Mouse (Mus musculus): ENCODE results near the gene Klk1b5.
"Not testable (repeated sequence)": the region's sequence is repeated elsewhere in the genome, so short reads cannot be mapped to it uniquely, and the experiment has no call there.

Klk1b5 gene

DNA sequence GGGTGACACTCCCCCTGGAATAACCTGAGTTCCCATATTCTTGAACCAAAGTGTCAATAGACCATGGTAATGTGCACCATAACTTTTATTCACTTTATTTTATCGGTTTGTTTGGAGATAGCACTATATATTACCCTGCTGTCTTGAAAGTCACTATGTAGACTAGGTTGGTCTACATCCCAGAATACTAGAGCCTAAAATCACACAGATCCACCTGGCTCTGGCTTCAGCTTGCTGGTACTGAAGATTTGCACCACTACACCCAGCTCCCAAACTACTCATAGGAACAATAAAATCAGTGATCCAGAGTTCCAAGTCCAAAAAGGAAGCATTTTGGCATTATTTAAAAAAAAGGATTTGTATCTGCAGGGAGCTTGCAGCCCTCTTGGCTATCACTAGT is at the start of gene Klk1b5:
Gene Klk1b5 (plus strand): TSS at position 301 of the 400 bp plus-strand sequence.
- in situ Hi-C loops (cut with MboI, MseI): no loop called here

DNA sequence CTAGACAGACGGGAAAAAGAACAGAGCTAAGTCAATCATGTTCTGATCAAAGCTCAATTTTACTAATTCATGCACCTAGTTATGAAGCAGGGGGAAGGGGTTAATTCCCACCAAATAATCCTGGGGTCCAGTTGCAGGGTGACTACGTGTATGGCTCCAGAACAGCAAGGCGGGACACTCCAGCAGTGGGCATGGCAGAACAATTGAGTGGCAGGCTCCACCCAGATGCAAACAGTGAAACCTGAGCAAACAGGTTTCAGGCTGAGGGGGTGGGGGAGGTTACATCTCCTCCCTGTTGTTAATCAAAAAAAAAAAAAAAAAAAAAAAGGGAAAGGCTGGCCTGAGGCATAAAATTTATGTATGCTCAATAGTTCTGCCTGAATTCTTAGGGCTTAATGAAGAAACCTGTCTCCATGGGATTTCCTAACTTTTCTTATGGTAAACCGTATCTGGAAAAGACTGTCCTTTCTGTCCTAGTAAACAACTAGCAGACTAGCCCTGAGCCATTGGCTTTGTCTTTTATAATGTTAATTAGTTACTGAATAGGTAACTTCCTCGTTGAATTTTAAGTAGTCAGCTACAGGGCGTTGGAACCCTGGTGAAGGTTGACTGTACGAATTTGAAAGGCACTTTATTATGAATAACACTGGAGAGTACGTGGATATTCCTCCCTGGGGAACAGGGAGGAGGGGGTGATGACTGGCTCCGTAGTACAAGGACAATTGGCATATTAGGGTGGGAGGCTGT is 36.3 kb upstream of the Klk1b5 start:
- in situ Hi-C loops (cut with MboI, MseI): loop anchor here (5.0 kb wide), 1 partner anchor 67 kb away; the partner anchor contains the start of gene Klk1b22

DNA sequence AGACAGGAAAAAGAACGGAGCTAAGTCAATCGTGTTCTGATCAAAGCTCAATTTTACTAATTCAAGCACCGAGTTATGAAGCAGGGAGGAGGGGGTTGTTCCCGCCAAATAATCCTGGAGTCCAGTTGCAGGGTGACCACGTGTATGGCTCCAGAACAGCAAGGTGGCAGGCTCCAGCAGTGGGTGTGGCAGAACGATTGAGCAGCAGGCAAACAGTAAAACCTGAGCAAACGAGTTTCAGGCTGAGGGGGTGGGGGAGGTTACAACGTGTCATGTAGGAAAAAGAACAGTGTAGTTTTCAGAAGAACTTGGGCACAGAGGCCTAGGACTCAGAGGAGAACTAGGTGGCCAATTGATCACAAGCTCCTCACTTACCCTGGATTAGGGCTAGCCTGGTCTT is 29.2 kb upstream of the Klk1b5 start:
- in situ Hi-C loops (cut with MboI, MseI): not testable (repeated sequence)

DNA sequence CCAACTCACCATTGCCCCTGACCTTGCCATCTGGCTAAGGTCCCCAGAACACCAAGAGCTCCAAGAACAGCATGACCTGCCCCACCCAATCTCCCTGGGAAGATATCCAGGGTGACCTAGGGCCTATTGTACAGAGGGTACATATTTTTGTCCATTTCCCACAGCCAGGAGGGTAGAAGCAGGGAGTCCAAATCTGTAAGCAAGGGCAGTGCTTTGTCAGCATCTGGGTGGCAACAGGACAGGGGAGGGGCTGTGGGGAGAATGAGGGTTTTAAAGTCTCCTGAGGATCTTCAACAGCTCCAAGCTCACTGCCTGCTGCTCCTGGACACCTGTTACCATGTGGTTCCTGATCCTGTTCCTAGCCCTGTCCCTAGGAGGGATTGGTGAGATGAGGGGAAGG is 27.8 kb upstream of the Klk1b5 start, which contains the start of gene Klk1b24:
Gene Klk1b24 (plus strand): TSS at position 301 of the 400 bp plus-strand sequence.
- in situ Hi-C loops (cut with MboI, MseI): not testable (repeated sequence)

DNA sequence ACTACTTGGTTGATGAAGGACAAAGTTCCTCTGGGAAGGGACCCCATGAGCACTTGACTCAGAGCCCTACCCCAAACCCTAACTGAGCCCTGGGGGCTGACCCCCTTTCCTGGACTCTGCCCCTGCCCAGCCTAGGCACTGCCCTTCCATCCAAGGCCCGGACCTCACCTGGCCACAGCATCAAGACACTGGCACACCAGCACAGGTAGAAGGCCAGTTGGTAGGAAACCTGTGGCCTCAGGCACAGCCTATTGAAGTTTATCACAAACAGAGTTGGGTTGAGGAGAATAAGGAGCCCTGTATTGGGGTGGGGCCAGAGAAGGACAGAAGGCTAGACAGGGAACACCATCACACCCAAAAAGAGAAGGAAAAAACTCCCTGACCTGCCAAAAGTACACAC is 22.3 kb upstream of the Klk1b5 start:
- in situ Hi-C loops (cut with MboI, MseI): not testable (repeated sequence)

DNA sequence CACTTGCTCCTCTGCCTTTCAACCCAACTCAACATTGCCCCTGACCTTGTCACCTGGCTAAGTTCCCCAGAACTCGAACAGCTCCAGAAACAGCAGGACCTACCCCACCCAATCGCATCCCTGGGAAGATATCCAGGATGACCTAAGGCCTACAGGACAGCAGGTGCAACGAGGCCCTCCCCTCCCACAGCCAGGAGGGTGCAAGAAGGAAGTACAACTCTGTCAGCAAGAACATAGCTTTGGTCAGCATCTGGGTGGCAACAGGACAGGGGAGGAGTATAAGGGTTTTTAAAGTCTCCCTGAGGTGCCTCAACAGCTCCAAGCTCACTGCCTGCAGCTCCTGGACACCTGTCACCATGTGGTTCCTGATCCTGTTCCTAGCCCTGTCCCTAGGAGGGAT is 17.9 kb upstream of the Klk1b5 start, which contains the start of gene Klk1b3:
Gene Klk1b3 (plus strand): TSS at position 301 of the 400 bp plus-strand sequence.
- in situ Hi-C loops (cut with MboI, MseI): no loop called here

DNA sequence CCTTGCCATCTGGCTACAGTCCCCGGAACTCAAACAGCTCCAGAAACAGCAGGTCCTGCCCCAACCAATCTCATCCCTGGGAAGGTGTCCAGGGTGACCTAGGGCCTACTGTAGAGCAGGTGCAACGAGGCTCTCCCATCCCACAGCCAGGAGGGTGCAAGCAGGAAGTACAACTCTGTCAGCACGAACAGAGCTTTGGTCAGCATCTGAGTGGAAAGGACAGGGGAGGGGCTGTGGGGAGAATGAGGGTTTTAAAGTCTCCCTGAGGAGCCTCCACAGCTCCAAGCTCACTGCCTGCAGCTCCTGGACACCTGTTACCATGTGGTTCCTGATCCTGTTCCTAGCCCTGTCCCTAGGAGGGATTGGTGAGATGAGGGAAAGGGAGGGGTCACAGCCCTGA is 8.6 kb upstream of the Klk1b5 start, which contains the start of gene Klk1b4:
Gene Klk1b4 (plus strand): TSS at position 301 of the 400 bp plus-strand sequence.
- in situ Hi-C loops (cut with MboI, MseI): not testable (repeated sequence)

DNA sequence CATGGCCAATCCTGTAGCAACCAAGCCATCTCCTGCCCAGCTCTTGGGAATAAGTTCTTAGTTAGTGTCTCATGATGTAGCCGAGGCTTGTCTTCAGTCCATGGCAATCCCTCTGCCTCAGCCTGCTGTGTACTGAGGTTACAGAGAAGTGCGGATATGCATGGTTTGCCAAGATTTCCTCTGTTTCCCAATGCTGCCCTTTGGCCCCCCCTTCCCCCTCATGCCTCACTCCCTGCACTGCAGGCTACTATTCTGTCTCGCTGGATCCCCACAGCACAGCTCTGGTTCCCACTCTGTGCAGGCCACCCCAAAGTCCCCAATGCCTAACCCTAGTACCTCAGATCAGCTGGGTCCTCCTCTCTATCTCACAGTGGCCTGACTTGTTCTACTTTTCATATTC is 7.4 kb upstream of the Klk1b5 start:
- in situ Hi-C loops (cut with MboI, MseI): no loop called here

DNA sequence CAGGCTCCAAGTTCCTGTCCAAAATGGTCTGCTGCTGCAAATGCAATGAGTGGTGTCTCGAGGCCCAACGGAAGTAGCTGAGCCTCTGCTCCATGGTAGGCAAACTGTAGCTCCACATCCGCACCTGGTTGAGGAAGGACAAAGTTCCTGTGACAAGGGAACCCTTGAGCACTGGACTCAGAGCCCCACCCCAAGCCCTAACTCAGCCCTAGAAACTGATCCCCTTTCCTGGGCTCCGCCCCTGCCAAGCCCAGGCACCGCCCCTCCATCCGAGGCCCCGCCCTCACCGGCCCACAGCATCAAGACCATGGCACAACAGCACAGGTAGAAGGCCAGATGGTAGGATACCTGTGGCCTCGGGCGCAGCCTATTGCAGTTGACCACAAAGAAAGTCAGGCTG is 5.9 kb downstream of the Klk1b5 start:
- in situ Hi-C loops (cut with MboI, MseI): not testable (repeated sequence)

DNA sequence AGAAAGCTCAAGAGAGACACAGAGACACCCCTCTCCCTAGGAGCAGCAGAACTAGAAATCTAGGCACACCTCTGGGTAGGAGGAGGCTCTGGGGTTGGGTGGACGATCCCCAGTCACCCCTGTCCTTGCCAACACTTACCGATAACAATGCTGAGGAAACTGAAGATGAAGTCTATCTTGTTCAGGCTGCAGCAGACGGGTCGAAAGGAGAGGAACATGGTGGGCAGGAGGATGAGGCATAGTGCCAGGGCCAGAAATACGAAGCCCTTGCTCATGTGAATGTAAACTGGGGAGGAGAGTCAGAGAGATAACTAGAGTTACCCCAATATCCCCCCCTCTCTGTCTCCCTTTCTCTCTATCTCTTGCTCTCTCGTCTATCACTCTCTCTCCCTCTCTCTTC is 6.6 kb downstream of the Klk1b5 start:
- in situ Hi-C loops (cut with MboI, MseI): not testable (repeated sequence)

DNA sequence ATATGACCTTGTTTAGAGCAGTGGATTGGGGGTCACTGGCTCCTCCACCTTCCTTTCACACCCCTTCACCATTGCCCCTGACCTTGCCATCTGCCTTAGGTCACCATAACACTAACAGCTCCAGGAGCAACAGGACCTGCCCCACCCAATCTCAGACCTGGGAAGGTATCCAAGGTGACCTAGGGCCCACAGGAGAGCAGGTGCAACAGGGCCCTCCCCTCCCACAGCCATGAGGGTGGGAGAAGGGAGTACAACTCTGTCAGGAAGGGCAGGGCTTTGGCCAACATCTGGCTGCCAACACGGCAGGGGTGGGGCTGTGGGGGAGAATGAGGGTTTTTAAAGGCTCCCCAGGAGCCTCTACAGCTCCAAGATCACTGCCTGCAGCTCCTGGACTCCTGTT is 9.3 kb downstream of the Klk1b5 start, which contains the start of gene Klk1:
Gene Klk1 (plus strand): TSS at position 285 of the 400 bp plus-strand sequence.
- in situ Hi-C loops (cut with MboI, MseI): no loop called here

DNA sequence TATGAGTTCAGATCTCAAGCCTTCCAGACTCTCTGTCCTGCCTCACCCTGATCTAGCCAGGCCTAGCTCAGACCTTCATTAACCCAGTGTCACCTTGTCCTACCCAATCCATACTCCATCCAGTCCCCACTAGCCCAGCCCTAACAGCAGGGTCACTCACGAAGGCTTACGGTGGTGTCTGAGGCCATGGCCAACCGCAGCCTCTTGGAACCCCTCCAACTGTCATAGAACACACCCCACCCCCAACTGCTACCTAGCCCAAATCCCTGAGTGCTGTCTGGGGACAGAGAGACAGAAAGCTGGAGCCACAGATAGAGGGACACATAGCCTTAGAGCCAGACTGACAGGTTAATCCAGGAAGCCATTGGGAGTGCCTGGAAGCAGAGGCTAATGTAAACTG is 20.2 kb downstream of the Klk1b5 start, which contains the start of gene Gm36864:
Gene Gm36864 (plus strand): TSS at position 269 of the 400 bp plus-strand sequence.
- in situ Hi-C loops (cut with MboI, MseI): no loop called here

DNA sequence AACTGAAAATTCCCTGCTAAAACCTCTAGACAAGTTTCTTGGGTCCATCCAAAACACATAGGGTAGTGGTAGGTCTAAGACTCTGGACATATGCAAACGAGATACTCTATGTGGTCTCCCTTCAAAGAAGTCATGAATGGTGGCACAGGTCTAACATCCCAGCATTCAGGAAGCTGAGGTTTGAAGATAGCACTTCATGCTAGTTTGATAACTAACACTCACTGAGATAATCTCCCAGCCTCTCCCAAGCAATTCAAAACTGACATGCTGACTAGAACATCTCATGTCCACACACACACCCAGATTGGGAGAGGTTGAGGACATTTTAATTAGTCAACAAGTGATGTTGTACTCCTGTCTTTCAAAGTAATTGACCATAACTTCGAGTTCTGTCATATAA is 24.2 kb downstream of the Klk1b5 start:
- in situ Hi-C loops (cut with MboI, MseI): no loop called here

DNA sequence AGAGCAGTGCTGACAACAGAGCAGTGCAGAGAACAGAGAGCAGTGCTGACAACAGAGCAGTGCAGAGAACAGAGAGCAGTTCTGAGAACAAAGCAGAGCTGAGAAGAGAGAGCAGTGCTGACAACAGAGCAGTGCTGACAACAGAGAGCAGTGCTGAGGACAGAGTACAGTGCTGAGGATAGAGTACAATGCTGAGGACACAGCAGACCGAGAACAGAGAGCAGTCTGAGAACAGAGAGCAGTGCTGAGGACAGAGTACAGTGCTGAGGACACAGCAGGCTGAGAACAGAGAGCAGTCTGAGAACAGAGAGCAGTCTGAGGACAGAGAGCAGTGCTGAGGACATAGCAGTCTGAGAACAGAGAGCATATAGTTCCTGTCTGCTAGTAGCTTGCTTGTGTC is 25.0 kb downstream of the Klk1b5 start:
- in situ Hi-C loops (cut with MboI, MseI): no loop called here

DNA sequence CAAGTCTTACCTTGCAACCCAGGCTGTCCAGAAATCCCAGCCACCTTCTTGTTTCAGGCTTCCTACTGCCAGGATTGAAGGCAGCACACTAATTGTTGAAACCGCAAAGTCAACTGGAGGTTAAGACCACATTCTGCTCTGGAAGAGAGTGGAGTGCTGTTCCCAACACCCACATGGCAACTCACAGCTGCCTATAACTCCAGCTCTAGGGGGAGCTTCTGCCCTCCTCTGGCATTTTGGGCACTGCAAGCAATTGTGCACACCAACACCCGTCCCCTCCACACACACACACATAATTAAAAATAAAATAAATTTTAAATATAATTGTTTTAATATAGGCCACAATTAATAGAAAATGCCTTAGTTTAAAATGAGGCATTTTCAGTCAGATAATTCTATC is 25.4 kb downstream of the Klk1b5 start:
- in situ Hi-C loops (cut with MboI, MseI): no loop called here

DNA sequence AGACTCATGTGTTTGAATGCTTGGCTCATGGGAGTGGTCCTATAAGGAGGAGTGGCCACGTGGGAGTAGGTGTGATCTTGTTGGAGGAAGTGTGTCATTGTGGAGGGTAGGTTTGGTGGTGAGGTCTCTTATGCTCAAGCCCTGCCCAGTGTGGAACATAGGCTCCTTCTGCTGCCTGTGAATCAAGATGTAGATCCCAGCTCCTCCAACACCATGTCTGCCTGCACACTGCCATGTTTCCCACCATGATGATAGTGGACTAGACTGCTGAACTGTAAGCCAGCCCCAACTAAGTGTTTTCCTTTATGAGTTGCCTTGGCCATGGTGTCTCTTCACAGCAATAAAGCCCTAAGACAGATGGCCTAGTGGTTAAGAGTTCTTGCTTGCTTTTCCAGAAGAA is 28.3 kb downstream of the Klk1b5 start:
- in situ Hi-C loops (cut with MboI, MseI): no loop called here

DNA sequence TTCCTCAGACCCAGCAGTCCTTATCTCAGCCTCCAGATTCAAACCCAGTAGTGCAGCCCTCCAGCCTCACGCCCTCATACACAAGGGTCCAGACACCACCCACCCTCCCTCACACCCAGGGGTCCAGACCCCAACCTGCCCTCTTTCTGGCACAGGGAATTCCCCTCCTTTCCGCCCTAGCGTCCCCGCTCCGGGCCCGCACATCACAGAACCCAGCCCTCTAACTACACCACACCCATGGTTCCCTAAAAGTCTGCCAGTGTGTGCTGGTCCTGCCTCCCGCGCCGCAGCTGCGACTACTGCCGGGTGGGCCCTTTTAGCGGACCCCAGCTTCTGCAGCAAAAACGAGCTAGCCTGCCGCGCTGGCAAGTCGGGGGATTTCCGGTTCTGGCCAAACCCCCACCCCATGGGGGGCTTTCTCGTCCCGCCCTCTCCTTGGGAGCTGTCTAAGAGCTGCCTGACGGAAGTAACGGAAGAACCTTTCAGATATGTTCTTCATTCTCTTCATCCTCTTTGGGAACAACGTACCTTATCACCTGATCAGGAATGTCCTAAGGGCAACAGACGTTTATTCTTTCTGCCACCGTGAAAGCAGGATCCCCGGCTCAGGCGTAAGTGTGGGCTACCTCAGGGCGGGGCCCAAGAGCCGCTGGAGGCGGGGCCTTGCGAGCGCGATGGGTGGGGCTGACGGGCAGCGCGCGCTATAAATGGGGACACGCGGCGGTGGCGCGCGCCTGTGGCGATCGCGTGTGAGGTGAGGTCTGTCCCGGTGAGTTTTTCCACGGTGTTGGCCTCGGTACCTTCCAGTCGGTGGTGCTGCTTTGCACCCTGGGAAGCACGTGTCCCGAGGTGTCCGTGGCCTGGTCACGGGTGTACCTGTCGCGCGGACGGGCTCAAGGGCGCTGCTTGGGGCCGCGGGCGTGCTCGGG is 30.6 kb downstream of the Klk1b5 start, which contains the start of the genes 1700028J19Rik and 2410002F23Rik:
Gene 1700028J19Rik (minus strand): TSS at position 641 of the 929 bp plus-strand sequence.
Gene 2410002F23Rik (plus strand): TSS at position 668 of the 929 bp plus-strand sequence.
- in situ Hi-C loops (cut with MboI, MseI): no loop called here

DNA sequence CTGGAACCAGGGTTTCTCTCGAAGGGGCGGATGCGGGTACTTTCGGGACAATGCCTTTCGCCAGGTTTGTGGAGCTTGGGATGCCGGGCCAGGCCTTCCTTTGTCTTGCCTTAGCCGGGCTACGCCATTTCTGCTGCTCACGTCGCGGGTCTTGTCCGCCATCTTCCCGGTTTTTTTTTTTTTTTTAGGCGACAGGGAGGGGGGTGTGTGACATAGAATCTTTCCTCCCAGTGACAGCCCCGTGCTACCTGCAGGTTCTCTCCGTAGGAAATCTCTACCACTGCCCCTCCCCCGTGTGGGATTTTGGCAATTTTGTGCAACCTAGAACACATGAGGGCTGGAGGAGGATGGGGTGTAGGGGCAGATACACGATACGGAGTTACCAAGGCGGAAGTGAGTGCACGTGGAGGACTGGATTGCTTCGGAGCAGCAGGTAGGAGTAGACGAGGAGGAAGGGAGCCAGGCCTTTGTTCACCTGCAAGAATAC is 31.3 kb downstream of the Klk1b5 start:
- in situ Hi-C loops (cut with MboI, MseI): no loop called here

DNA sequence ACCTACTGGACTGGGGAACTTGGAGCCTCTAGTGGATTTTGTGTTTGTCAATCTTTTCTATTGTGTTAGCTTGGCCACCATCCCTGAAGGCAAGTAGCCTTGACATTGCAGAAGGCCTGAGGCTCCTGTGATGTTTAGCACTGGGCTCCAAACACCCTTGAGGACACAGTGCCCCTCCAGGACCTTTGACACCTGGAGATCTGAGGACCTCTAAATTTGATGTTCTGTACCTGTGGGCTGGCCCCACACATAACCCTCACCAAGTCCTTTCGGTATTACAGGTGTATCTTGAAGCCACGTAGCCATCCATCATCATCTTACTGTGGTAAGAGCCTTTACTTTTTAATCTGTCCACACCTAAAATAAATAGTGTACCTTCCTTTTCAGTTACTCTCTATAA is 32.2 kb downstream of the Klk1b5 start:
- in situ Hi-C loops (cut with MboI, MseI): no loop called here

DNA sequence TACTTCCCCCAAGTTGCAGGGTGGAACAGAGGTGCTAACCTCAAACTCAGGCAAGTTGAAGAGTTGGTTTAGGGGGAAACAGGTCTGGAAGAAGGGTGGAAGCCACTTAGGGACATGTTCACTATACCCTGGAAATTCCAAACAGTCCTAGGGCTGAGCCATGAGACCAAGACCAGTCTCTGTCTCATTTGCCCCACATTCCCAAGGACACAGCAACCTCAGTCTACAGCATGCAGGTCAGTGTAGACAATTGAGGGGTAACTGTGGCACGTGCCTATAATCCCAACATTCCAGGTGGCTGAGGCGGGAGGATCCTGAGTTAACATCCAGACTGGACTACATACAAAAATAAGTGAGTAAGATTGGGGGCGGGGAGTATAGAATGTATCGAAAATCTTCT is 33.5 kb downstream of the Klk1b5 start:
- in situ Hi-C loops (cut with MboI, MseI): no loop called here

DNA sequence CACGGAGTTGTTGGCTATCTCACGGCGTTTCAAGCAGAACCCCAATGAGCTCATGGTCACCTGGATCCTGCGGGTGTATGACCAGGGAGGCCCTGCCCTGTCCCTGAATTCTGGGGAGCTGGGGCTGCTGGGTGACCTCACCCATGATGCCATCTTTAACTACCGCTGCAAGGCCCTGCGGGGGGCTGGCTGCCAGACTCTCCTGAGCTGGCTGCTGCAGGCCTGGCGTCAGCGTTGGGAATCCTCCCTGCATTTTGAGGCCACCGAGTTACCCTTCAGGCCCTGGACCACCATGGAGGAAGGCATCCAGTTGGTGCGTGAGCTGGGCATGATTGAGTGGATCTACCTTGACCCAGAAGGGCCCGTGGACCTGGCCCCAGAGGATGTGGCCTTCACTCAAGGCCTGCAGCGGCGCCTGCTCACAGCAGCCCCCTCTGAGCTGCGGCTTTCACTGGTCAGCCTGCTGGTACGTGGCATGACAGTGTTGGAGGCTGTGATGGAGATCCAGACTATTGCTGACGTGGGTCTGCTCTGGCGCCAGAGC is 35.1 kb downstream of the Klk1b5 start:
- in situ Hi-C loops (cut with MboI, MseI): not testable (repeated sequence)

All from T-helper 1 cell (primary cell).